Mouse (Mus musculus): ENCODE measurements around the gene Clcnkb. TPM values are rescaled to one million over a fixed set of nuclear protein-coding genes. Genes with fewer than 3 reads are reported as not detected.
A peak's percentile ranks its signal among the peaks of the same experiment; 100 is the strongest.

The Clcnkb gene
- polyA plus RNA-seq, 1 experiment: not detected

DNA sequence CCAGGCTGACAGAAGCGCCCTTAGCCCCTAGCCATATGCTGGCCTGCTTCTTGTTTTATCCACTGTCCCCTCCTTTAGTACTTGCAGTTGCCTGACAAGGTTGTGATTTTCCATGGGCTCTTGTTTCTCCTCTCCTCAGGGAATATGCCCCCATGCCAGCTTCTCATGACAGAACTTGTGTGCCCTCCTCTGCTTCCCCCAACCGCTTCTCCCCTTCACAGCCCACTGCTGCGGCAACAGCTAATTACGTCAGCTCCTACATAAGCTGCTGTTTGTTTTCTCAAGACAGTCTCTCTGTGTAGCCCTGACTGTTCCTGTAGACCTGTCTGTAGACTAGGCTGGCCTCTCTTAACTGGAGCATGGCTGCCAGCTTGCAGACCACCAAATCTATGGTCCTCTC is 39.7 kb upstream of the Clcnkb start:
- Histone ChIP-seq H3K4me1 (ENCODE audit: control insufficient read depth, insufficient read depth, low read length) (peaks cover 50% of the 10 kb centered on the region), H3K27ac (ENCODE audit: insufficient read depth, low read depth, low read length) (peak overlapping the region; percentile 87), H3K4me3 (ENCODE audit: insufficient read depth, low read length) (no peak overlapping the region)
- no peak for TF ChIP-seq CTCF (IDR thresholded peaks at IDR 0.05; ENCODE audit: low read depth, low read length)
- no peak for TF ChIP-seq POLR2A (IDR thresholded peaks at IDR 0.05; ENCODE audit: borderline replicate concordance, low read depth, low read length)

- no peak overlapping the region for H3K4me3 ChIP-seq (ENCODE audit: insufficient read depth, low read length)
- peak overlapping the region; percentile 87 for H3K27ac ChIP-seq (ENCODE audit: insufficient read depth, low read depth, low read length)
- no peak for TF ChIP-seq POLR2A (IDR thresholded peaks at IDR 0.05; ENCODE audit: borderline replicate concordance, low read depth, low read length)
- TF ChIP-seq CTCF (IDR thresholded peaks at IDR 0.05; ENCODE audit: low read depth, low read length): no peak
- peaks cover 47% of the 10 kb centered on the region for H3K4me1 ChIP-seq (ENCODE audit: control insufficient read depth, insufficient read depth, low read length)
These were observed 39.0 kb upstream of the Clcnkb start for GRCm38 (mm10) chr4:141454581-141455350.

DNA sequence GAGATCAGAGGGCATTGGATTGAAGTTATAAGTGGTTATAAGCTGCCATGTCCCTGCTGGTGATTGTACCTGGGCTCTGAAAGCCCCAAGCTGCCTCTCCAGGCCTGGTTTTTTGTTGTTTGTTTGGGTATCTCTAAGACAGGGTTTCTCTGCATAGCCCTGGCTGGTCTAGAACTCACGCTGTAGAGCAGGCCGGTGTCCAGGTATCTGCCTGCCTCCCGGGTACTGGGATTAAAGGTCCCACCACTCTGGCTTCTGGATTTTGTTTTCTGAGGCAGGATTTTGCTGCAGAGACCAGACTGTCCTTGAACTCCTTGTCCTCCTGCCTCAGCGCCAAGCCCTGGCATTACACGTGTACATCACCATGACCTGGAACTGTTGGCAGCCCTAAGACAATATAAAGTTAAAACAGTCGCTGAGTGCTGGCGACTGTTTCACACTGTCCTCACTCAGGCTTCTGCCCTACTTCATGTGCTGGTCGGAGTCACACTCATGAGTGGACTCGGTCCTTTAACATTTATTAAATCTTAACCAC is 36.2 kb upstream of the Clcnkb start:
- Histone ChIP-seq H3K4me3 (ENCODE audit: insufficient read depth, low read length) (no peak overlapping the region), H3K27ac (ENCODE audit: insufficient read depth, low read depth, low read length) (peak overlapping the region; percentile 23), H3K4me1 (ENCODE audit: control insufficient read depth, insufficient read depth, low read length) (peaks cover 47% of the 10 kb centered on the region)
- TF ChIP-seq CTCF (IDR thresholded peaks at IDR 0.05; ENCODE audit: low read depth, low read length) (no peak), POLR2A (IDR thresholded peaks at IDR 0.05; ENCODE audit: borderline replicate concordance, low read depth, low read length) (no peak)

GRCm38 (mm10) chr4:141451251-141451650 is 35.4 kb upstream of the Clcnkb start:
- H3K4me3 ChIP-seq (ENCODE audit: insufficient read depth, low read length): no peak overlapping the region
- TF ChIP-seq POLR2A (IDR thresholded peaks at IDR 0.05; ENCODE audit: borderline replicate concordance, low read depth, low read length) (no peak), CTCF (IDR thresholded peaks at IDR 0.05; ENCODE audit: low read depth, low read length) (no peak)
- H3K4me1 ChIP-seq (ENCODE audit: control insufficient read depth, insufficient read depth, low read length): peaks cover 47% of the 10 kb centered on the region
- peak overlapping the region; percentile 23; the same call in 1 of the 2 replicates for H3K27ac ChIP-seq (ENCODE audit: insufficient read depth, low read depth, low read length)

DNA sequence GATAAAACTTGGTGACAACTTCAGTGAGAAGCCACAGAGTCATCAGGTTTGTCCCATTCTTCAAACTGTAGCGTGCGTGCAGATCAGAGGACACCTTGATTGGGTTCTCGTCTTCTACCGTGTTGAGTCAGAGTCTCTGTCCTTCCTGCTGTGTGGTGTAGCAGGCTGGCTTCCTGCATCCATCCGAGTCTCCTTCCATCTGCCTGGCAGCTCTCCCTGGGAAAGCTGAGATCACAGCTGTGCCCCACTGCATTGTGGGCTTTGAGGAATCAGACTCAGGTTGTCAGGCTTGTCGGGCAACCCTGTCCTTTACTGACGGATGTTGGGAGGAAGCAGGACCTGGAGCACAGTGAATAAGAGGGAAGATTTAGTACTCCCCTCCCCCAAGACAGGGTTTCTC is 30.4 kb upstream of the Clcnkb start:
- Histone ChIP-seq H3K4me3 (ENCODE audit: insufficient read depth, low read length) (no peak overlapping the region), H3K4me1 (ENCODE audit: control insufficient read depth, insufficient read depth, low read length) (peaks cover 18% of the 10 kb centered on the region), H3K27ac (ENCODE audit: insufficient read depth, low read depth, low read length) (no peak overlapping the region)
- TF ChIP-seq POLR2A (IDR thresholded peaks at IDR 0.05; ENCODE audit: borderline replicate concordance, low read depth, low read length) (no peak), CTCF (IDR thresholded peaks at IDR 0.05; ENCODE audit: low read depth, low read length) (no peak)

- Histone ChIP-seq H3K4me3 (ENCODE audit: insufficient read depth, low read length) (peak overlapping the region; percentile 93), H3K27ac (ENCODE audit: insufficient read depth, low read depth, low read length) (peak overlapping the region; percentile 34; the same call in 1 of the 2 replicates), H3K4me1 (ENCODE audit: control insufficient read depth, insufficient read depth, low read length) (peaks cover 18% of the 10 kb centered on the region)
- TF ChIP-seq CTCF (IDR thresholded peaks at IDR 0.05; ENCODE audit: low read depth, low read length) (no peak), POLR2A (IDR thresholded peaks at IDR 0.05; ENCODE audit: borderline replicate concordance, low read depth, low read length) (no peak)
These were observed 29.5 kb upstream of the Clcnkb start for GRCm38 (mm10) chr4:141445328-141445720.

GRCm38 (mm10) chr4:141444451-141445327 is 28.9 kb upstream of the Clcnkb start, which contains the start of gene Zbtb17:
Gene Zbtb17 (plus strand): TSS chr4:141444654.
- TF ChIP-seq POLR2A (IDR thresholded peaks at IDR 0.05; ENCODE audit: borderline replicate concordance, low read depth, low read length): no peak
- TF ChIP-seq CTCF (IDR thresholded peaks at IDR 0.05; ENCODE audit: low read depth, low read length): no peak
- peaks cover 18% of the 10 kb centered on the region for H3K4me1 ChIP-seq (ENCODE audit: control insufficient read depth, insufficient read depth, low read length)
- H3K27ac ChIP-seq (ENCODE audit: insufficient read depth, low read depth, low read length): peak within 1 kb of the TSS; percentile 56
- H3K4me3 ChIP-seq (ENCODE audit: insufficient read depth, low read length): peak within 1 kb of the TSS; percentile 93

GRCm38 (mm10) chr4:141443641-141444429 is 28.0 kb upstream of the Clcnkb start:
- H3K27ac ChIP-seq (ENCODE audit: insufficient read depth, low read depth, low read length): no peak overlapping the region
- TF ChIP-seq POLR2A (IDR thresholded peaks at IDR 0.05; ENCODE audit: borderline replicate concordance, low read depth, low read length) (no peak), CTCF (IDR thresholded peaks at IDR 0.05; ENCODE audit: low read depth, low read length) (no peak)

GRCm38 (mm10) chr4:141440877-141441276 is 25.1 kb upstream of the Clcnkb start:
- Histone ChIP-seq H3K4me1 (ENCODE audit: control insufficient read depth, insufficient read depth, low read length) (peaks cover 14% of the 10 kb centered on the region), H3K4me3 (ENCODE audit: insufficient read depth, low read length) (no peak overlapping the region), H3K27ac (ENCODE audit: insufficient read depth, low read depth, low read length) (no peak overlapping the region)
- TF ChIP-seq CTCF (IDR thresholded peaks at IDR 0.05; ENCODE audit: low read depth, low read length) (no peak), POLR2A (IDR thresholded peaks at IDR 0.05; ENCODE audit: borderline replicate concordance, low read depth, low read length) (no peak)

More at GRCm38 (mm10) chr4:141443641-141444429, 28.0 kb upstream of the Clcnkb start:
- Histone ChIP-seq H3K4me1 (ENCODE audit: control insufficient read depth, insufficient read depth, low read length) (peaks cover 18% of the 10 kb centered on the region), H3K4me3 (ENCODE audit: insufficient read depth, low read length) (peak overlapping the region; percentile 93)

All from bone marrow macrophage, adult 2 months (primary cell).